Mouse (Mus musculus) kidney, postnatal 14 days (tissue): Measurements from ENCODE around the gene Hoxd9.

Experiments used
- DNase-seq: peaks from one replicate; pipeline ENCODE4 v3.0.0; 2022; ENCODE audit warnings: mixed read lengths

Hoxd9 gene

DNA sequence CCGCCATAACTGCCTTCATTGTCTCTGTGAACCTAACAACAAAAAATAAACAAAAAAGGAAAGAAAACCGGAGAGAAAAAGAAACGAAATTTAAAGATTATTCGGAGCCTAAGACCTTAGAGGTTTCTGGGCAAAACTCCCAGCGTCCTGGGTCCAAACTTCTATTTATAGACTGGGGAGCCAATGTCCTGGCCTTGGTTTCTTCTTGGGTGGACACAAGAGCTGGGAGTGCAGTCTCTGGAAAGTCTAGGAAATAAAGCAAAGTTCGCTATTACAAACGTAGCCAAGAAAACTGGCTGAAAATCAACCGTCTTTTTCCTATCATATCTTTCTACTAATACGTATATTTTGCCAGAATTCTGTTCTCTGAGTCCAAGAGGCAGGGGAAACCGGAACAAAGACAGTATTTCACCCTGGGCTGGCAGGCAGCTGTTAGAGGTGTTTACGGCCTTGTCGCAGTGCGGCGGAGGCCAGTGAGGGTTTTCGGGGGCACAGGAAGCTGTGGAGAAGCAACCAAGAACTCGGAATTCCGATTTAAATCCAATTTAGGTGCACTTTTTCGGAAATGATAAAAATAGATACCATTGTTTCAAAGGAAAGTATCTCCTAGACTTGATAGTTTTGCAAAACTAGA, 16.7 kb downstream of the Hoxd9 start:
- no peak for DNase-seq

DNA sequence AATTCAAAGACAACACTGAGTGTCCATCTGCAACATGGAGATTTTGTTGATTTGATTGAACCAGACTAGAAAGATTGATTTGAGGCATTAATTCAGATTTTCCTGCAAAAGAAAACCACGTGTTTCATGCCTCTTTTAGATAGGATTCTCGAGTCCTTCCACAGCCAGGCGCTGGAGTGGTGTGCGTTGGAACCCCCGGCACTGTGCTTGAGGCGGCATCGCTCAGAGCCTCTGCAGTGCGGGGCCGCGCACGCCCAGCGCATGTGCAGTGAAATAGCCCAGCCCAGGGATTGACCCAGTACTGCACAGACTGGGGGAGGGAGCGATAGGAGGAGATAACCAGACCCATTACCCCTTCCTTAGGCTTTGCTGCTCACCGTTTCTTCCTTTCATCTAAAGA, 17.4 kb downstream of the Hoxd9 start:
- DNase-seq = peak; percentile 72

DNA sequence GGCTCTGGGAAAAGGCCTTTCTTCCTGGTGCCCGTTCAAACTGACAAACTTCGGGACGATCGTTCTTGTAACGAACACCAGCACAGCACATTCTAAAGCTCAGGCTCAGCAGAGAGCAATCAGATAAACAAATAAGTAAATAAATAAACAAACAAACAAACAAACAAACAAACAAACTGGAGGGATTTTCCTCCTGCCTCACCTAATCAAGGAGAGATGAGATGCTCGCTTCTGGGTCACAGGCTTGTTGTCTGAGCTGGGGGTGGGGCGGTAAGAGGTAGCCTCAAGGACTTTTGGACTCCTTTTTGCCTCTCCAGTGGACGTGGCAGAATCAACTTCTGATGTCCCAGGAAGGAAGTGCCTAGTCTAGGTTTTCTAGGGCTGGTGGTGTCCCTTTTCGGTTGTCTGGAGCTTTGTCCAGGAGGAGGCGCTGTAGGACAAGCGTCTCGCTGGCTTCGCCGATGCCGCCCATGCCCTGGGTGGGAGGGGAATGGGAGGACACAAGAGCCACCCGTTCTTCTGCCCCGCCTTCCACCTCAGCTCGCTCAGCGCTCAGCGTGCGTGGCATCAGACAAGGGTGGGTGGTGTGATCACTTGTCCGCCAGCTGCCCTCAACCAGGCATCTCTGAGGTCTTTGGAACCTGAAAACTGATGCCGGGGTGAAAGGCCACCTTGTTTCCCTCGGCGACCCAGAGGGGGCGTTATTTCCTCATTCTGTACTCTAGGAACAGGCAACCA, 18.1 kb downstream of the Hoxd9 start:
- peak; percentile 94 for DNase-seq

DNA sequence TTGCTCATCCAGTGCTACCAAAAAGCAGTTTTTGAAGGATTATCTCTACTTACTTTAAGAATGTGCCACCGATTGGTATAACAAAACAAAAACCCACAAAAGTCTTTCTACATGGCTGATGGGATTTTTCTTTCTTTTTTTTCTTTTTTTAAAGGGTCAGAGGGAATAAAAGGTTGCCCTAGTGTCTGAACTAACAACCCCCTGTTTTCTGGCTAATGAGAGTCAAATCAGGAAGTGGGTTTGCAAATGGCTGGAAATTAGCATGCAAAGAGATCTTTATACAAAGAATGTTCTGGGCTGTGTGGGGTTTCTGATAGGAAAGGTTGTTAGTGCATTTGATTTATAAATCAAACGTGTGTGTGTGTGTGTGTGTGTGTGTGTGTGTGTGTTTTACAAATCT, 22.9 kb downstream of the Hoxd9 start:
- no peak for DNase-seq

DNA sequence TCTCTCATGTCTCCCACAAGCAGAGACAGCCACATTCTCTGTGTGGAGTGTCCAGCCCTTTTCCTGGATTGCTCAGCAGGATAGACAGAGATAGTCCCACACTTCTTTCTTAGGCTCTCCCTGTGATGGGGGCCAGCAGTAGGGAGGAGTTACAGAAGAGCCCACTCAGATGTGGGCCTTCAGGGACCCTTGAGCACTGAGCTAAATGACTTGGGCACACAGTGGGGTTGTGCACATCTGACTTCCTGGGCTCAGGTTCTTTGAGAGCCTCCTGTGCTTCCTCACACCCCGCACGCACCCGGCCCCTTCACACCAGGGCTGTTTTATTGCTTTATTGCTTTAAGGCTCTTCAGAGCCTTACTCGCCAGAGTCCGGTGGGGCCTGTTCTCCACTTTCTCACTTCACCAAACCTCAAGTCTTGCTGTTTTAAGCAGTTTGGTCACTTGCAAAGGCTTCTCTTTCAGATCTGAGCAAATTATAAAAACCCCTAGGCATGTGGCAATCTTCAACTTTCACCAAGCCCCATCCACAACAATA, 23.5 kb downstream of the Hoxd9 start:
- no peak for DNase-seq

DNA sequence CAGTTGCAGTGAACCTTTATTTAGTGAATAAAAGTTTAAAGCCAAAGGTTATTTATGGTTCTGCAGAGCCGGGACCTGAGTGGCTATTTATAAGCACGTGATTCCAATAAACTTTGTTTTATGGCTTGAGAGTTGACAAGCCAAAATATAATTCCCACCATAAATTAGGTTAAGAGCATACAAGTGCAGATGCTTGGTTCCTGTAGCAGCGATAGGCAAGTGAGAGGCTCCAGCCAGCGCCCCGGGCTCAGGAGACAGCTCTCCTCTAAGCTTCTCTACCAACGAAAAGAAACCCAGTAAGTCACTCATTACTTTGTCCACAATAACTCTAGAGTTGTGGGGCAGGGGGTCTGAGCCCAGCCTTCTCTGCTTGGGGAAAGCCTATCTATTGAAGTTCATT, 24.4 kb downstream of the Hoxd9 start:
- DNase-seq = peak; percentile 44

DNA sequence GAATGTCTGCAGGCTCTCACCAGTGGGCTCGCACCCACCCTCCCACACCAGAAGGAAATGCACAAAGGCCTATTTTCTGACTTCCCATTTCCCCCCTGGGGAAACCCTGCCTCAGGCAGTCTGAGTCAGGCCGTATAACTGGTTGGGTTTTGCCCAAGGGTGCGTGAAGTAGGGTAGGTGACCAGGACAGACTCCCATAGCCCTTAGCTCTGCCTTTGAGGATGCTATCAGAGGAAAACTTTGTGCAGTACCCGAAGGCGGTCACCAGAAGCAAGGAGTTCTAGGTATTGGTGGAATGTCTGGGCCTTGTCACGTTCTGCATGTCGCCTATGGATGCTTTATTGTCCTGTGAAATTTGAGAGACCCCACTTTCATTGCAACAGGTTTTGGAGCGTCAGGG, 25.4 kb downstream of the Hoxd9 start:
- no peak for DNase-seq

DNA sequence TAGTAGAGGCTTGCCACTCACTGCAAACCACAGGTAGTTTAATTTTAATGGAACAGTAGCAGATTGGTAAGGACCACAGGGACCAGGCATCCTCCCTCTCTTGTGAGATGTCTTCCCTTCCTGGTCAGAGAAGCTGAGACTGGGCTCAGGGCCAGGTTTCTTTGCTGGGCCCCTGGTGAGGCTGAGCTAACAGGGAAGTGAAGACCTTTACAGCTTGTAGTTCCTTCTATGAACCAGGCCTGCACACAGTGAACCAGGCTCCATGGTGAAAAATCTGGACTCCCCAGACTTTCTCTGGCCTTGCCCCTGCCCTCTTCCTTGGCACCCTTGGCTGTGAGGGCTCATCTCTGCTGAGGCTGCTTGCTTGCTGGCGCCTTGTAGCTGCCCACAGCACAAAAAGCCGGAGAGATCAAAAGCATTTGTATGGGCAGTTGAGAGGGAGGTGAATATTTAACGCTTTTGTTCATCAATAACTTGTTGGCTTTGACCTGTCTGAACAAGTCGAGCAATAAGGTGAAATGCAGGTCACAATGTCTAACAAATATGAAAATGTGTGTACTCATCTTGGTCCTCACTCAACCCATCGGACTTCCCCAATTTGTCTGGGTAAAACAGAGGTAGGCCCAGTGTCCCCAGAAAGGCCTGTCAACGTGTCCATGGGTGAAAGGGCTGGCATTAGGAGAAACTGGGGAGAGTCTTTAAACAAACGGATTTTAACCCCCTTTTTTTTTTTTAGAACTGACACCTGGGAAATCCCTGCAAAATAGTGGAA, 26.9 kb downstream of the Hoxd9 start:
- DNase-seq = peak; percentile 64

DNA sequence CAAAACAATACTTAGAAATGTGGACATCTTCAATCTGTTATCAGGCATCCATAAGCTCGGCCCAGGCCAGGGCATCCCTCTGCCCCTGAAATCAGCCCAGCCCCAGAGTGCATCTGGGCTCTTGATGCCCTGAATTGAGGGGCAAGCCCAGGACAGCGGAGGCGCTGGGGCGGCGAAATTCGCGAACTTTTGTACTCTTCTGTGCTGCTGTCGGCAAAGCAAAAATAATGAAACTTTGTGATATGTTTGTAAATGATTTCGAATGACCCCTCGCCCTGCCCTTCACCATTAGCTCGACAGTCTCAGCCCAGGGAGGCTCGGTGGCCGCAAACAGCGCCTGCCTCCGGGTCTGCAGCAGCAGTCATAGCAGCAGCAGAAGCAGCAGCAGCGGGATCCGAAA, 27.6 kb downstream of the Hoxd9 start:
- no peak for DNase-seq

DNA sequence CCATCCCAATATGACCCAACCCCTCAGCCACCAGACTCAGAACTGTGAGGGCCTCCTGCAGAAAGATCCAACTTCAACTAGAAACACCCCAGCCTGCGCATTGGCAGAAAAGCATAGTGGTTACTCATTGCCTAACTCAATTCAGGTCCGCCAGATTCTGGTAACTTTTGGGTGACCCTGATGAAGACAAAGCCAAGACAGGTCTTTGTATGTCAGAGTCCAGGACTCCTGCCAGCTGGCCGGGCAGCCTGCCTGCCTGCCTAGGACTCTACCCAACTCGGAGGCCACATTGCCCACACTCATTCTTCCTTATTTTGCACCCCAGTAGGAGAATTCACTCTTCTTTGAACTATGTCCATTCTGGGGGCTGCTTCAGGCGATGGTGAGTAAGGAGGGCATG, 29.0 kb downstream of the Hoxd9 start, which contains the start of gene Gm28230:
Gm28230 (plus strand) TSS at position 178 of the 400 bp plus-strand sequence.
- peak; percentile 51 for DNase-seq

DNA sequence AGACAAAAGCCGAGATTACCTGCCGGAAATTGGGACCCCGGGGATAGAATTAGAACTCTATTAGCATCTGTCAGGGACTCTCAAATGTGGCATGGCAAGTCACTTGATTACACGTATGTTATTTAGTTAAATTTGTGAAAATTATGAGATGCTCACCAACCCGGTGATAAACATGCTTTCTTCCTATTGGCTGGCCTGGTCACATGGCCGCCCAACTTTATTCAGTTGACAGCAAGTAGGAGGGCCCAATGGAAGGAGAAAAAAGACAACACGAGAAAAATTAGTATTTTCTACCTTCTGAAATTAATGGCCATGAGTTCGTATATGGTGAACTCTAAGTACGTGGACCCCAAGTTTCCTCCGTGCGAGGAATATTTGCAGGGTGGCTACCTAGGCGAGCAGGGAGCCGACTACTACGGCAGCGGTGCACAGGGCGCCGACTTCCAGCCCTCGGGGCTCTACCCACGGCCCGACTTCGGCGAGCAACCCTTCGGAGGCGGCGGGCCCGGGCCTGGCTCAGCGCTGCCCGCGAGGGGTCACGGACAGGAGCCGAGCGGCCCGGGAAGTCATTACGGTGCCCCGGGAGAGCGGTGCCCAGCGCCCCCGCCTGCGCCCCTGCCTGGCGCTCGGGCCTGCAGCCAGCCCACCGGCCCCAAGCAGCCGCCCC, 29.6 kb downstream of the Hoxd9 start:
- DNase-seq = peak; percentile 35

DNA sequence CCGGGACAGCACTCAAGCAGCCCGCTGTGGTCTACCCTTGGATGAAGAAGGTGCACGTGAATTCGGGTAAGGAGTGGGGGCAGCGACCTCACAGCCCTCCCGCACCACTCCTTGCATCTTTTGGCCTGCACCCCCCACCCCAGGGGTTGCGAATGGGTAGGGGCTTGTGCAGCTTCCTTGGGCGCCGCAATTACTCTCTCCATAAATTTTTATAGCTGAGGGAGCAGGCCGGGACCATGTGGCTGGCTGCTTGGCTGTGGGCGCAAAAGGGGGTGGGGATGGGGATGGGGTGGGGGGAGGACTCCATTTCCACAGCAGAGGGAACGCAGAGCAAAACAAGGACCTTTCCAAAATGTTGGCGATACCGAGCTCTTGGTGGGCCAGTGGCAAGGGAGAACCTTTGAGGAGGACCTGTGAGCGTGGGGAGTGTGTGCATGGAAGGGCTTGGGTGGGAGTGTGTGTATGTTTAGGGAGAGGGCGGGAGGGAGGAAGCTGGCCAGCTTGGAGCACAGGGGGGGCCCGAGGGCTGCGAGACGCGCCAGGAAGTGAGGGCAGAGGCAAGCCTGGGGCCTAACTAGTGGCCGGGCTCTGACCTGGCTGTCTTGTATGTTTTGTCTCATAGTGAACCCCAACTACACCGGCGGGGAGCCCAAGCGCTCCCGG, 30.2 kb downstream of the Hoxd9 start:
- DNase-seq = peak; percentile 26

DNA sequence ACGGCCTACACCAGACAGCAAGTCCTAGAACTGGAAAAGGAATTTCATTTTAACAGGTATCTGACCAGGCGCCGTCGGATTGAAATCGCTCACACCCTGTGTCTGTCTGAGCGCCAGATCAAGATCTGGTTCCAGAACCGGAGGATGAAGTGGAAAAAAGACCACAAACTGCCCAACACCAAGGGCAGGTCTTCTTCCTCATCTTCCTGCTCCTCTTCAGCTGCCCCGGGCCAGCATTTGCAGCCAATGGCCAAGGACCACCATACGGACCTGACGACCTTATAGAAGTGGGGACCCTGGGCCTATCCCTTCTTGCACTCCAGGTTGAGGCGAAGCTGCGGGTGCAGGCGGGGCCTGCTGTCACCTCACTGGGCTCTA, 30.8 kb downstream of the Hoxd9 start:
- DNase-seq = no peak

DNA sequence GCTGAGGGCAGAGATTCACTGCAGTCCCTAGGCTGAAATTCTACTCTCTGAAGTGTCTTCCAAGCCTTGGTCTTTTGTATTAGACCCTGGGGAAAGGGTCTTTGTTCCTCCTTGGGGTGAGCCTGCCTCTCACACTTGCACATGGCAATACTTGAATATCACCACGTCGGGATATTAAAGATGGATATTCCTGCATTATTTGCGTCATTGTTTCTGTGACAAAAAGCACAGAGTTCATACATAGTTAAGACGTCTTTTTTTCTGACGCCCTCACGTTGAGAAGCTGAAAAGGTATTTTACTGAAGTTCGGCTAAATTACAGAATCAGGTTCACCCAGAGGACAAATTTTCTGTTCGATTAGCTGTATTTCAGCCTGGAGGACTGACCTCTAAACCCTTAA, 32.8 kb downstream of the Hoxd9 start:
- DNase-seq = no peak

DNA sequence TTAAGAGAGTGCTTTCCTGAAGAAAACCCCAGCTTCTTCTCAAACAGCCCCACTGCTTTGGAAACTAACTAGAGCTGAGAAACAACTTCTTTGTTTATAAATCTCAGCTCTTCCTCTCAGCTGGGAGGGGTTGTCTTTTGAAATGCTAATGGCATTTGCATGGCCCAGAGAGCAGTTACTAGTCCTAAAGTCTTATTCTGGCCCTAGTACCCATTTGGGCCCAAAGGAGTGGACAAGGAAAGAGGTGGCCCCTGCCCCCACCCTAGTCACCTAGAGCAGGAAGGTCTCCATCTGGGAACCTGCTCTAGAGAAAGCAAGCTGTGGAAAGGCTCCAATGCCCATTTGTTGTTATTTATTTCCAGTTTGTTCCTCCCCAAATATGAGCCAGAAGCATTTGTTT, 33.5 kb downstream of the Hoxd9 start:
- DNase-seq = no peak

DNA sequence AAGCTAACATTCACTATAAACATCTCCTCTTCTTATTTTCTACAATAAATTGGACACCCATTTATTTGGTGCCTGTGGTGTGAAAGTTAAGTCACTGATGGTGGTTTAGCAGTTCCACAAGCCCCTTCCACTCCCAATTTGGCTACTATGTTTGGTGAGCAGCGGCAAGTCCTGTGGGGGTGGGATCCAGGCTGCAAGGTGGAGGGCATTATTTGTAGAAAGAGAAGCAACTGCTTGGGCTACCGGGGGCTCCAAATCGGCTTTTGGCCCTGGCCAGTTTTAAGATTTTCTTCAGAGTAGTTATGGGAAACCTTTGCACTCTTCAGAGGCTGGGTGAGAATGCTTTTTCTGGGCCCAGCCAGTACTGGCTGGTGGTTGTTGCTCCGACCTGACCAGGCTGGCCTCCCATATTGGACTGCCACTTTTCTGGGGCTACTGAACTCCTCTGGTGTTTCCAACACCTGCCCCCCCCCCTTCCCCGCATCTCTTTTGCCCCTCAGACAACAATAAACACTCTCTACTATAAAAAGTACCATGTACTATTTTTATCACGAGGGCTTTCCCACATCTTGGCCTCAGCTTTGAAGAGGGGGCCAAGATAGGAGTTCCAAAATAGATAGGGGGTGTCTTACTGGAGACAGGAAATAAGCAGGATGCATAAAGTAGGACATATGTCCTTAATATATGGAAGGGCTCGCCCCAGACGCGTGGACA, 34.4 kb downstream of the Hoxd9 start:
- DNase-seq = no peak

DNA sequence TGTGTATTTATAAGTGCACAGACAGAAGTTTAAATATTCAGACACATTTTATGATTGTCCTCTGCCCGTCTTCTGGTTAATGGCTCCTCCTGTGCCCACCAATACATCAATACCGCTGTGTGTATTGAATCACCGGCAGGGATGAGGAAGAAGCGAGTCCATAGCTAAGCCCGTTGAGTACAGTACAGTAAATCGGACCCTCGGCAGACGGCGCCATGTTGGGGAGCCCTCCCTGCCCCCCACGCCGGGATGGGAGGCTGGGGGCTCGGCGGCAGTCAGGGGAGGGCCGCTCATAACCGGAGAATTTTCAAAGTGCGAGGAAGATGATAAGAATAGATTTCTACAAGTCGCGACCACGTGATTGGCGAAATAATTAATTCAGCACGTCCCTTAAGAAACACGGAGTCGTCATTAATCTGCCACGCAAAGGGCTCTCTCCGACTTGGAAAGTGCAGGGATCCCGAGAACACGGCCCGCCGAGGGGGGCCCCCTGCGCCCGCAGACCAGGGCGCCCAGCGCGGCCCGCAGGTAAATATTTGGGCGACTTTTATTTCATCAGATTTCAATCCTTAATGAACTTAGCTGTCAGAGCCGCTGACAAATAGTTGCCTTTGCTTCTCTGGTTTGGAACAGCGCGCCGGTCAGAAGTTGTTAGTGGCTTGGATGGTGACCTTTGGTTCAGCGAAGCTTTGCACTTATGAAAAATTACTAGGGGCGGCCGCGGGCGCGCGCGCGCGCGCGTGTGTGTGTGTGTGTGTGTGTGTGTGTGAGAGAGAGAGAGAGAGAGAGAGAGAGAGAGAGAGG, 35.2 kb downstream of the Hoxd9 start:
- DNase-seq = peak; percentile 45

DNA sequence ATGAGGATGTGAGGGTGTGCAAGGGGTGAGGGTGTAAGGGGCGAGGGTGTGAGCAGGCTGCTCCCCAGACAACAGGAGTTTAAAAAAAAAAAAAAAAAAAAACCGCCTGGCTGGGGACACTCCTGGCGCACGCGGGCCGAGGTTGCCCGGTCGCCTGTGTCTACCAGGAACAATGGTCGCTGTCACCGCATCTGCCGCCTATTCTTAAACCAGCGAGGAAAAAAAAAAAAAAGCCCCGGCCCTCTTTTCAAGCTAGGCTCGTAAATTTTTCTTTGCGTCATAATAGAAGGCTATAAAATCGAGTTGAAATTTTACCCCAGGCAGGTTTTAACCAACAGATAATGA, 35.8 kb downstream of the Hoxd9 start:
- DNase-seq = no peak

DNA sequence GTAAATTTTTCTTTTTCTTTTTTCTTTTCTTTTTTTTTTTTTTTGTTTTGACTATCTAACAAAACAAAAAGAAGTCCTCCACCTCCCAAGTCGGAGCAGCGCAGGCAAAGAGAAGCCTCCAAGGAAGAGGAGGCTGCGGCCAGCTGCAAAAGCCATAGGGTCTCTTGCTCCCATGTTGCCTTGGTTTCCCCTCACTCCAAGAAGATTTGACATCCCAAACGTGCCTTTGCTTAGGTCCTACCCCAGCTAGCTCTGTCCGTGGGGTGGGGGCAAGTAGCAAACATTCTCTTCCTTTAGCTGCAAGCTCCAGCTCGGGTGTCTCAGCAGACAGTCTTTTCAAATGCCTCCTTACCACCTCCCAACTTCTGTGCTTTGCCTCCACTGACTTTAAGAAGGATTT, 36.2 kb downstream of the Hoxd9 start:
- no peak for DNase-seq

DNA sequence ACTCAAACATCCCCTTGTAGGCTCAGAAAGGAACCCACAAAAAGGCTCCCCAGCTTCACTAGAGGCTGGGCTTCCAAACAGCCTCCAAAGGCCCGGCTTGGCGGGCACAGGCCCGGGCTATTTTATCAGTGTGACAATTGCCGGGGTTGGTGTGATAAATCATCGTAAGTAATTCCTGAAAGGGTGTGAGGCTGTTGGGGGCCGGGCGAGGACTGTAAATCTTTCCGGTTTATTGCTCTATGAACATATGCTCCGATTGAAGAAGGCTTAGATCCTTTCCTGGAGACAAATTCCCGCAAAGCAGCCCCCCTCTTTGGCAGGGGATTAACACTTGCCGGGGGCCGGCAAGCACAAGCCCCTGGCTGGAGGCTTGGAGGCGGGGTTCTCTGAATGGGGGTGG, 36.9 kb downstream of the Hoxd9 start:
- DNase-seq = no peak
